Mouse (Mus musculus) midbrain, embryonic 12.5 days (tissue): ENCODE data around the gene Kat6b. TPM values are rescaled to one million over a fixed set of nuclear protein-coding genes. Genes with fewer than 3 reads are reported as not detected.

Source experiments
- ATAC-seq: fragments of 200-750 bp; cut with Nextera tagmentation; 2 replicates; pipeline ENCODE4 v1.8.0; 2017; ENCODE audit warnings: low read depth, moderate TSS enrichment, moderate library complexity; ENCODE audit not compliant: low FRiP score
- H3K27ac ChIP-seq: fragments of 300-500 bp; sonication (generic); replicated peaks from 2 replicates; pipeline ENCODE4 v1.5.1; 2016; ENCODE audit warnings: mild to moderate bottlenecking
- H3K27me3 ChIP-seq: fragments of 300-500 bp; sonication (generic); 2 replicates; pipeline ENCODE4 v1.6.1; 2016; ENCODE audit warnings: mild to moderate bottlenecking
- H3K36me3 ChIP-seq: fragments of 300-500 bp; sonication (generic); 2 replicates; pipeline ENCODE4 v1.6.1; 2016
- H3K4me1 ChIP-seq: fragments of 300-500 bp; sonication (generic); 2 replicates; pipeline ENCODE4 v1.6.1; 2016
- H3K4me2 ChIP-seq: fragments of 300-500 bp; sonication (generic); replicated peaks from 2 replicates; pipeline ENCODE4 v1.6.1; 2016; ENCODE audit warnings: mild to moderate bottlenecking, moderate library complexity
- H3K4me3 ChIP-seq: fragments of 300-500 bp; sonication (generic); 2 replicates; pipeline ENCODE4 v1.5.1; 2016; ENCODE audit warnings: mild to moderate bottlenecking
- H3K9ac ChIP-seq: fragments of 300-500 bp; sonication (generic); replicated peaks from 2 replicates; pipeline ENCODE4 v1.6.1; 2016; ENCODE audit warnings: mild to moderate bottlenecking, moderate library complexity
- H3K9me3 ChIP-seq: fragments of 300-500 bp; sonication (generic); 2 replicates; pipeline ENCODE4 v1.6.1; 2016; ENCODE audit warnings: mild to moderate bottlenecking
- WGBS: fragments of 180-500 bp; shearing (Covaris S2); methylation state at CpG from one replicate; pipeline ENCODE4 v1.1.7; 2016; 5-methylcytosine and 5-hydroxymethylcytosine counted together
- polyA plus RNA-seq: library from polyadenylated mRNA; unstranded; fragments of >200 nt; fragmentation: Nextera tagmentation; extraction: Ambion mirVana; gene quantifications from 2 replicates; pipeline ENCODE4 v1.2.1, GENCODE M21; 2016

Gene Kat6b
- polyA plus RNA-seq, 1 experiment from 2014 or later: 25.4 TPM

DNA sequence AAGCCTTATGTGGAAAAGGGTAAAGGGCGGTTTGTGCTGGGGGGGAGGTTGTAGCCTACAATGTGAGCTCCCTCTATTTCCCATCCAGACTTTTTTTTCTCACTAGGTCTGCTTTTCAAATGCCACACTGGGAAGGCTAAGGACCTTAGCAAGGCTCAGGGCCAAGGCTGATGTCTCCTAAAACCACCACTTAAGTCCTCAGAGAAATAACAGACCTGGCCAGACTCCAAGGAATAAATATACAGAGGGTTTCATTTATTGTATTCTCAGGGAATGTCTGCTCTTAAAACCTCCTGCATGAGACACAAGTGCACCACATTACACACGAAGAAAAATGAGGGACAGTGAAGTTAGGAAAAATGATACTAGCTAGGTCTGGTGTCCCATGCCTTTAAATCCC, 230.0 kb downstream of the Kat6b start:
- H3K9ac ChIP-seq: no peak overlapping the region
- no peak overlapping the region for H3K4me3 ChIP-seq
- ATAC-seq: no peak
- no peaks in the 10 kb centered on the region for H3K9me3 ChIP-seq
- no peak overlapping the region for H3K4me2 ChIP-seq
- H3K4me1 ChIP-seq: peaks cover 11% of the 10 kb centered on the region
- H3K36me3 ChIP-seq: no peaks in the 10 kb centered on the region
- peaks cover 6% of the 10 kb centered on the region for H3K27me3 ChIP-seq
- no peak overlapping the region for H3K27ac ChIP-seq
- 91% methylated on average over 2 of the region's 2 CpGs for WGBS

DNA sequence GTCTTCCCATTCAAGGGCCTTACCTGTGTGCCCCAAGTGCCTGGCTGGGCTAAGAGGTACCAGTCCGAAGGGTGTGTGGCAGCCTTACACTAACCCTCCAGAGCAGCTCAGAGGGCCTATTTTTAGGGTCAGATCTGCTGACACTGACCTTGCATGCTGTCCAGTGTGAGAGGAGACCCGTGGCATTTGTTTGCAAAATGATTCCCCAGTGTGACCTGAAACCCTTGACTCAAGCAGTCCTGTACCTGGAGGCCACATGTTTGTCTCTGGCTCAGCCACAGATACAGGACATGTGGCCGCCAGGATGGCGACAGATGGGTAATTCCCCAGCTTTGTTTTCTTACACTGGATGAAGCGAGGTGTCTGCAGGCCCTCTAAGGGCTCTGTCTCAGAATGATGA, 233.3 kb downstream of the Kat6b start, which contains the start of gene Dupd1:
Gene Dupd1, minus strand, starts transcription at position 91 of the 400 bp plus-strand sequence.
- Histone ChIP-seq H3K9me3 (no peaks in the 10 kb centered on the region), H3K9ac (no peak within 1 kb of the TSS), H3K4me2 (no peak within 1 kb of the TSS), H3K27me3 (peaks cover 6% of the 10 kb centered on the region), H3K36me3 (no peaks in the 10 kb centered on the region), H3K4me3 (no peak within 1 kb of the TSS), H3K4me1 (peaks cover 2% of the 10 kb centered on the region; the same call in 1 of the 2 replicates), H3K27ac (no peak within 1 kb of the TSS)
- ATAC-seq: no peak
- 73% methylated on average over 5 of the region's 5 CpGs for WGBS

DNA sequence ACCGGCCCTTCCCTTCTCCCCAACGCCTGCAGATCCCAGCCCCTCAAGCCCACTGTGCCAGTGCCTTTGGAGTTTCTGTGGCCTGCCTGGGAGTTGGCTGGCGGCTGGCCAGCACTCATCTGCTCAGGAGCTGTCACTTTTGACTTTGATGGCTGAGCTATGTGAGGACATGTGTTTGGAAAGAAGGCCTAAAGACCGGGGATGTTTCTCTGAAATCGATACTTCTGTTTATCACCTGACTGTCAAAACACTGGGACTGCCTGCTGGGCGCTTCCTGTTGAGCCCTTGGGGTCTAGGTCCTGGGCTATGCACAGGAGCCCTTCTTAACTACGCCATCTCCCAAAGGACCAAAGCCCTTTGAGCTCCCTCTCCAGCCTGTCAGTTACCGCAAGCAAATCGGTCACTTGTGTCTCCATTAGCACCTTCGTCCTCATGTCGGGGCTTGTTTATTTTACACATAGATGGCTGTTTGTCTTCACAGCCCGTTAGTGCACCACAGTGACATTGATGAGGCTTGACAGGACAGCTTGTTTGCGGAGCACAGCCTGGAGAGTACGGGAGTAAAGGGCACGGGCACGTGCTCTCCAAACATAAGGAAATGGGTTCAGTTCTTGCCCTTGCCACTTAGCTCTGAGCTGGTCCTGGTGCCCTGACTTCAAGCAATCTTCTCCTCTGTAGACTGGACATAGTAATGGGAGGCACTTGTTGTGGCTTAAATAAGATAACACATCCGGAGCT, 238.6 kb downstream of the Kat6b start:
- Histone ChIP-seq H3K9me3 (0 out of 2 replicates have a peak, but pooled peaks cover 5% of the 10 kb centered on the region), H3K4me3 (no peak overlapping the region), H3K4me2 (no peak overlapping the region), H3K27ac (no peak overlapping the region), H3K9ac (no peak overlapping the region), H3K27me3 (peaks cover 20% of the 10 kb centered on the region), H3K36me3 (no peaks in the 10 kb centered on the region), H3K4me1 (peaks cover 15% of the 10 kb centered on the region)
- no peak for ATAC-seq
- 70% methylated on average over 17 of the region's 17 CpGs for WGBS

DNA sequence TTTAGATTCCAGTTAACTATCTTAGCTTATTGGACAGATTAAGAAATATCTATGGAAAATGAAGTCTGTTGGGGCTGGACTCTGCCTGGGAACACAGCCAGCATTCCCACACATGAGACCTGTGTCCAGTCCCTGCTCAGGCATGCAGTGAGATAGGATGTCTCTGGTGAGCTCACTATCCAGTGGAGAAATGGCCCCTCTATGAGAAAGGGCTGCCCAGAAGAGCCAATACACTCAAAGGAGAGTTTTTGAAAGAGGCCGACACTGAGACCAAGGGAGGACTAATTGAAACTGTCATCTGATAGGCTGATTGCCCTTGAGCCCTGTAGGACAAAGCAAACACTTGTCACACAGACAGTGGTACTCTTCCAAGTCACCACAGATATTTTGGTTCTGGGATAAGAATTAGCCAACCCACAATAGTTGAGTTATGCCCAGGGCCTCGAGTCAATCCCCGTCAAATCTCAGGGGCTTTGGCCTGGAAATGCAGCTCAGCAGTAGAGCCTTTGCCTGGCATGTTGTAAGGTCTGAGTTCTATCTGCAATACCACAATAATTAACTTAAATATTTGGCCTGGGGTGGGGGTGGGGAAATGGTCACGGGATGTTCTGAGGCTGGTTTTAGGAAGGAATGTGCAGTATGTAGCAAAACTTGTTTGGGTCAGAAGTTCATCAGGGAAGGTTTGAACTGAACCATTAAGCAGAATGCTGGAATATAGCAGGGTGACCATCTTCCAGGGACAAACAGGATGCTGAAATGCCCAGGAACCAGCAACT, 239.4 kb downstream of the Kat6b start:
- no peak overlapping the region for H3K4me3 ChIP-seq
- no peak overlapping the region for H3K9ac ChIP-seq
- peaks cover 28% of the 10 kb centered on the region for H3K27me3 ChIP-seq
- H3K4me1 ChIP-seq: peaks cover 15% of the 10 kb centered on the region
- H3K36me3 ChIP-seq: no peaks in the 10 kb centered on the region
- H3K27ac ChIP-seq: no peak overlapping the region
- WGBS: 75% methylated on average over 4 of the region's 4 CpGs
- H3K9me3 ChIP-seq: 0 out of 2 replicates have a peak, but pooled peaks cover 5% of the 10 kb centered on the region
- H3K4me2 ChIP-seq: no peak overlapping the region
- ATAC-seq: no peak

Other genes starting within 250 kb of the Kat6b start
- gene Dupd1, start 233.1 kb downstream of the Kat6b start, polyA plus RNA-seq: 0.27 TPM in 1 of 2 replicates, not detected in the other